In genomic region chr17:83843780-83844179, GRCm38 (mm10) we compare ENCODE assay signal across 20 mouse cellular contexts. TPM values are rescaled to one million over a fixed set of nuclear protein-coding genes. Genes with fewer than 3 reads are reported as not detected.
A peak's percentile ranks its signal among the peaks of the same experiment; 100 is the strongest.
DNase-seq lines count a peak whose midpoint lies in the region; ATAC-seq and TF ChIP-seq lines count a peak whose summit lies in the region.
"Had no signal": no experiment of that assay in that cellular context is flagged by ENCODE, and none has a peak within 500 bp of the region (broad histone marks: within the 10 kb centered on the region; RNA-seq: fewer than 3 reads in every experiment).

No protein-coding gene starts in this region.

- H3K4me3 ChIP-seq in heart, embryonic 10.5 days: no peak overlapping the region
- no peak overlapping the region for H3K4me3 ChIP-seq in hindbrain, embryonic 11.5 days (ENCODE audit: low read depth, low read length)
- no peak overlapping the region for H3K4me3 ChIP-seq in hindbrain, postnatal 0 days (ENCODE audit: low read length)
- H3K4me3 ChIP-seq: embryonic facial prominence, embryonic 10.5 days; forebrain, embryonic 12.5 days; limb, embryonic 12.5 days; midbrain, embryonic 13.5 days; neural tube, embryonic 13.5 days had no signal

- H3K36me3 ChIP-seq in heart, embryonic 10.5 days: no peaks in the 10 kb centered on the region
- H3K36me3 ChIP-seq in hindbrain, embryonic 11.5 days (ENCODE audit: control insufficient read depth, insufficient read depth, low read length): no peaks in the 10 kb centered on the region
- H3K36me3 ChIP-seq in hindbrain, postnatal 0 days (ENCODE audit: insufficient read depth, low read length): no peaks in the 10 kb centered on the region
- H3K36me3 ChIP-seq: embryonic facial prominence, embryonic 10.5 days; forebrain, embryonic 12.5 days; limb, embryonic 12.5 days; midbrain, embryonic 13.5 days; neural tube, embryonic 13.5 days had no signal

- no peak overlapping the region for H3K9ac ChIP-seq in hindbrain, embryonic 11.5 days (ENCODE audit: low read depth, low read length)
- no peak overlapping the region for H3K9ac ChIP-seq in hindbrain, postnatal 0 days (replicated peaks; ENCODE audit: low read length)
- H3K9ac ChIP-seq: forebrain, embryonic 12.5 days; limb, embryonic 12.5 days; liver, embryonic 14.5 days; midbrain, embryonic 13.5 days; neural tube, embryonic 13.5 days had no signal

- peak; percentile 91 for DNase-seq in heart, embryonic 10.5 days (ENCODE audit: low spot score)
- DNase-seq in heart, adult 9 months (ENCODE audit: low spot score in 2 of 2): no peak
- peak; percentile 20 for DNase-seq in hindbrain, embryonic 11.5 days (ENCODE audit: low spot score)
- no peak for DNase-seq in hindbrain, postnatal 0 days (ENCODE audit: low spot score)
- DNase-seq in Muller cell, postnatal 12 days (ENCODE audit: inconsistent ontology term): peak; percentile 9
- peak; percentile 42 for DNase-seq in retina, postnatal 1 day
- no peak for DNase-seq in urinary bladder, adult 18-20 months (ENCODE audit: low spot score in 2 of 2)
- DNase-seq: cerebellum, adult 8-10 months; kidney, adult 8-10 months; thymus, postnatal 25 days had no signal

- no peak for ATAC-seq in hindbrain, embryonic 11.5 days (ENCODE audit: low FRiP score)
- ATAC-seq in hindbrain, postnatal 0 days: no peak
- ATAC-seq: inflammation-experienced regulatory T-cells, adult 6 months; midbrain, embryonic 13.5 days had no signal

- H3K4me2 ChIP-seq in hindbrain, embryonic 11.5 days (replicated peaks; ENCODE audit: low read depth, low read length): no peak overlapping the region
- no peak overlapping the region for H3K4me2 ChIP-seq in hindbrain, postnatal 0 days (ENCODE audit: low read depth, low read length)
- H3K4me2 ChIP-seq: forebrain, embryonic 12.5 days; limb, embryonic 12.5 days; midbrain, embryonic 13.5 days; neural tube, embryonic 13.5 days had no signal

- 33% methylated on average over 7 of the region's 7 CpGs for WGBS in heart, embryonic 10.5 days
- WGBS in hindbrain, embryonic 11.5 days: 52% methylated on average over 7 of the region's 7 CpGs
- WGBS in hindbrain, postnatal 0 days: 61% methylated on average over 7 of the region's 7 CpGs

- H3K9me3 ChIP-seq in heart, embryonic 10.5 days: no peaks in the 10 kb centered on the region
- H3K9me3 ChIP-seq in hindbrain, embryonic 11.5 days (ENCODE audit: control insufficient read depth, low read length): no peaks in the 10 kb centered on the region
- H3K9me3 ChIP-seq in hindbrain, postnatal 0 days (ENCODE audit: low read length): no peaks in the 10 kb centered on the region
- H3K9me3 ChIP-seq: embryonic facial prominence, embryonic 10.5 days; forebrain, embryonic 12.5 days; limb, embryonic 12.5 days; midbrain, embryonic 13.5 days; neural tube, embryonic 13.5 days had no signal

- no peak overlapping the region; the same call in 1 of the 2 replicates for H3K27ac ChIP-seq in heart, embryonic 10.5 days
- no peak overlapping the region for H3K27ac ChIP-seq in hindbrain, embryonic 11.5 days (ENCODE audit: low read depth, low read length)
- no peak overlapping the region for H3K27ac ChIP-seq in hindbrain, postnatal 0 days
- H3K27ac ChIP-seq: embryonic facial prominence, embryonic 10.5 days; forebrain, embryonic 12.5 days; limb, embryonic 12.5 days; liver, embryonic 14.5 days; midbrain, embryonic 13.5 days; neural tube, embryonic 13.5 days; stomach, postnatal 0 days had no signal

- TF ChIP-seq CTCF in hindbrain, postnatal 0 days (IDR thresholded peaks at IDR 0.05; ENCODE audit: low read depth): no peak

- peaks cover 12% of the 10 kb centered on the region for H3K4me1 ChIP-seq in heart, embryonic 10.5 days
- no peaks in the 10 kb centered on the region for H3K4me1 ChIP-seq in hindbrain, embryonic 11.5 days (replicated peaks; ENCODE audit: control insufficient read depth, insufficient read depth, low read length)
- no peaks in the 10 kb centered on the region for H3K4me1 ChIP-seq in hindbrain, postnatal 0 days (ENCODE audit: insufficient read depth, low read length)

- H3K27me3 ChIP-seq in heart, embryonic 10.5 days (ENCODE audit: insufficient read depth, poor library complexity, severe bottlenecking): peaks cover 16% of the 10 kb centered on the region
- no peaks in the 10 kb centered on the region for H3K27me3 ChIP-seq in hindbrain, embryonic 11.5 days (ENCODE audit: control insufficient read depth, insufficient read depth, low read length)
- no peaks in the 10 kb centered on the region for H3K27me3 ChIP-seq in hindbrain, postnatal 0 days (ENCODE audit: insufficient read depth, low read length)
- H3K27me3 ChIP-seq: CH12.LX; forebrain, embryonic 12.5 days; limb, embryonic 12.5 days; midbrain, embryonic 13.5 days; neural tube, embryonic 13.5 days had no signal

RNA-seq across cellular contexts. Expression of gene Haao, which starts 4.0 kb away (rescaled TPM):
- polyA plus RNA-seq in heart, embryonic 10.5 days (2016; fragmentation: Nextera tagmentation; extraction: Ambion mirVana): 0.41 and 0.68 TPM in 2 replicates
- polyA plus RNA-seq in hindbrain, embryonic 11.5 days (2014; fragmentation: Nextera tagmentation; extraction: Ambion mirVana): 0.18 TPM in 1 of 2 replicates, not detected in the other
- 0.65 and 1.3 TPM in 2 replicates for total RNA-seq in hindbrain, postnatal 0 days (2014; rRNA removed)
- polyA plus RNA-seq in hindbrain, postnatal 0 days (2015; fragmentation: Nextera tagmentation; extraction: Ambion mirVana): 0.28 and 0.76 TPM in 2 replicates
- total RNA-seq: layer of hippocampus, postnatal 10 days had no signal
- polyA plus RNA-seq: embryonic facial prominence, embryonic 10.5 days; forebrain, embryonic 12.5 days; neural tube, embryonic 13.5 days had no signal

Comparison
In these comparisons a context has a peak if more than half of its experiments do, and no peak if none do; other contexts are left out.
1. DNase-seq: peak in heart, embryonic 10.5 days (single experiment), hindbrain, embryonic 11.5 days (single experiment), Muller cell, postnatal 12 days (single experiment) and retina, postnatal 1 day (single experiment); none in heart, adult 9 months (0 of 2), hindbrain, postnatal 0 days (single experiment) and urinary bladder, adult 18-20 months (0 of 2).